Mouse (Mus musculus) myocyte (in vitro differentiated cells): ENCODE measurements around the gene Itgb5. TPM values are rescaled to one million over a fixed set of nuclear protein-coding genes. Genes with fewer than 3 reads are reported as not detected.

Source experiments
- H3K27me3 ChIP-seq: one replicate; pipeline ENCODE4 v1.6.1; 2011; ENCODE audit not compliant: control insufficient read depth, insufficient read depth, insufficient read length
- H3K36me3 ChIP-seq: one replicate; pipeline ENCODE4 v1.6.1; 2011; ENCODE audit not compliant: control insufficient read depth, insufficient read depth
- H3K4me2 ChIP-seq: one replicate; pipeline ENCODE4 v1.6.1; 2011; ENCODE audit warnings: low read depth, control low read depth
- H3K4me3 ChIP-seq: one replicate; pipeline ENCODE4 v1.5.1; 2011; ENCODE audit warnings: mild to moderate bottlenecking, control low read depth, moderate library complexity
- H3K79me2 ChIP-seq: one replicate; pipeline ENCODE4 v1.6.1; 2011; ENCODE audit not compliant: control insufficient read depth, insufficient read depth
- H3ac ChIP-seq: one replicate; pipeline ENCODE4 v1.6.1; 2011; ENCODE audit not compliant: control insufficient read depth, insufficient read length
- CEBPB ChIP-seq: IDR thresholded peaks from 2 replicates; pipeline ENCODE4 v1.6.1; 2011; ENCODE audit warnings: mild to moderate bottlenecking, moderate library complexity; ENCODE audit not compliant: poor library complexity, insufficient read depth, severe bottlenecking
- E2F4 ChIP-seq: IDR thresholded peaks from one replicate; pipeline ENCODE4 v1.6.1; 2011; ENCODE audit warnings: mild to moderate bottlenecking, control low read depth, moderate library complexity; ENCODE audit not compliant: insufficient read depth
- MAX ChIP-seq: IDR thresholded peaks from one replicate; pipeline ENCODE4 v1.6.1; 2011; ENCODE audit warnings: low read depth, mild to moderate bottlenecking, control low read depth
- MYOD1 ChIP-seq, 3 experiments: IDR thresholded peaks; one replicate each; pipeline ENCODE4 v1.6.1; 2011; ENCODE audit warnings: control low read depth in 2 of 3, low read depth in 2 of 3, mild to moderate bottlenecking in 2 of 3, moderate library complexity in 1 of 3; ENCODE audit not compliant: insufficient read length in 2 of 3, control insufficient read depth in 1 of 3
- MYOG ChIP-seq, 3 experiments: IDR thresholded peaks; one replicate each; pipeline ENCODE4 v1.6.1; 2011; ENCODE audit warnings: control low read depth in 2 of 3, low read depth in 2 of 3, mild to moderate bottlenecking in 2 of 3; ENCODE audit not compliant: insufficient read length in 2 of 3, control insufficient read depth in 1 of 3, insufficient read depth in 1 of 3
- POLR2A ChIP-seq: IDR thresholded peaks from one replicate; pipeline ENCODE4 v1.6.1; 2011; ENCODE audit warnings: low read depth, mild to moderate bottlenecking, control low read depth, moderate library complexity; ENCODE audit not compliant: insufficient read length
- POLR2AphosphoS2 ChIP-seq: IDR thresholded peaks from one replicate; pipeline ENCODE4 v1.6.1; 2011; ENCODE audit warnings: low read depth, control low read depth; ENCODE audit not compliant: insufficient read length
- REST ChIP-seq: IDR thresholded peaks from one replicate; pipeline ENCODE4 v1.6.1; 2011; ENCODE audit warnings: mild to moderate bottlenecking, control low read depth, moderate library complexity; ENCODE audit not compliant: insufficient read depth, insufficient read length
- SRF ChIP-seq: IDR thresholded peaks from one replicate; pipeline ENCODE4 v1.6.1; 2011; ENCODE audit warnings: low read depth; ENCODE audit not compliant: control insufficient read depth, insufficient read length
- TCF12 ChIP-seq: IDR thresholded peaks from one replicate; pipeline ENCODE4 v1.6.1; 2011; ENCODE audit warnings: mild to moderate bottlenecking, control low read depth; ENCODE audit not compliant: poor library complexity, insufficient read depth, severe bottlenecking
- TCF3 ChIP-seq: IDR thresholded peaks from one replicate; pipeline ENCODE4 v1.6.1; 2011; ENCODE audit warnings: low read depth, control low read depth; ENCODE audit not compliant: insufficient read length
- USF1 ChIP-seq: IDR thresholded peaks from one replicate; pipeline ENCODE4 v1.6.1; 2011; ENCODE audit warnings: low read depth, mild to moderate bottlenecking, control low read depth, moderate library complexity
- polyA plus RNA-seq: library from polyadenylated mRNA; unstranded; fragments of >200 nt; fragmentation: generic; extraction: Trizol; gene quantifications from one replicate; pipeline ENCODE4 v1.2.1, GENCODE M21; 2012; ENCODE audit warnings: missing spikeins

Gene Itgb5
- polyA plus RNA-seq, 1 experiment = 114 TPM

DNA sequence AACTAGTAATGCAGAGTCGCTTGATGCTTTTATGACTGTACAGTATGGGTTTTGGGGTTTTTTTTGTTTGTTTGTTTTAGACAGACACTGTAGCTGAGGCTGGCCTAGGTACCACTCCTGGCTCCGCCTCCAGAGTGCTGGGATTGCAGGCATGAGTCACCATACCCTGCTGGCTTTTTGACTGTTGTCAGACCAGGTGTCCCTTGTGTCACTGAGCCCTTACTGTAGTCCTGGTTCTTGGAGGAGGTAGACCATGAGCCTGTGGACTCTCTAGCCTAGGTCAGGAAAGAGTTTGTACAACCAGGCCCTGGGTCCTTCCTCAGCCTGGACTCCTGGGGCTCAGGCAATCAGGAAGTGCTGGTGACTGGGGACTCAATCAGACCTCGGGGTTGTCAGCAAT, 7.7 kb downstream of the Itgb5 start:
- H3K79me2 ChIP-seq = peaks cover 79% of the 10 kb centered on the region
- no peak for TF ChIP-seq MYOG (IDR thresholded peaks at IDR 0.05; ENCODE audit: control insufficient read depth in 1 of 3, insufficient read depth in 1 of 3, insufficient read length in 2 of 3, low read depth in 2 of 3)
- peak in 1 of 3 experiments; percentile 3 for TF ChIP-seq MYOD1 (IDR thresholded peaks at IDR 0.05; ENCODE audit: control insufficient read depth in 1 of 3, insufficient read length in 2 of 3, low read depth in 2 of 3)
- no peak for TF ChIP-seq E2F4
- no peaks in the 10 kb centered on the region for H3K36me3 ChIP-seq
- no peak overlapping the region for H3K4me3 ChIP-seq
- peak overlapping the region; percentile 49 for H3K4me2 ChIP-seq
- H3K27me3 ChIP-seq = no peaks in the 10 kb centered on the region
- H3ac ChIP-seq = no peak overlapping the region

DNA sequence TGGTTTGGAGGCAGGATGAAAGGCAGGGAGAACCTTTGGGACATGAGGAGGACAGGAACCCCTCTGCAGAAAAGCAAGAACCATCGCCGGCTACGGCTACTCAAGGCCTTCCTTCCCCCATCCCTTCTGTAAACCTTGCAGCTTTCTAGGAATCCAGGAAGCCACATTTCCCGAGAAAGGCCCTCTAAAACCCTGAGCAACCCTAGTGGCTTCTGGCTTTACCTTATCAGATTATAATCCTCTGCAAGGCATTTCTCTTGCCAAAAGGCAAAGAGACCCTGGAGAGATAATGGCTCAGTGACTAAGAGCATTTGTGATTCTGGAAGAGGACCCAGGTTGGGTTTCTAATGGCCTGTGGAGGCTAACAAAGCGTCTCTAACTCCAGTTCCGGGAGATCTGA, 11.2 kb downstream of the Itgb5 start:
- no peak overlapping the region for H3K4me3 ChIP-seq
- H3ac ChIP-seq = no peak overlapping the region
- H3K36me3 ChIP-seq = peaks cover 2% of the 10 kb centered on the region
- no peak for TF ChIP-seq MAX
- TF ChIP-seq POLR2A = no peak
- TF ChIP-seq POLR2AphosphoS2 = no peak
- H3K4me2 ChIP-seq = peak overlapping the region; percentile 14
- peaks cover 59% of the 10 kb centered on the region for H3K79me2 ChIP-seq
- H3K27me3 ChIP-seq = no peaks in the 10 kb centered on the region

DNA sequence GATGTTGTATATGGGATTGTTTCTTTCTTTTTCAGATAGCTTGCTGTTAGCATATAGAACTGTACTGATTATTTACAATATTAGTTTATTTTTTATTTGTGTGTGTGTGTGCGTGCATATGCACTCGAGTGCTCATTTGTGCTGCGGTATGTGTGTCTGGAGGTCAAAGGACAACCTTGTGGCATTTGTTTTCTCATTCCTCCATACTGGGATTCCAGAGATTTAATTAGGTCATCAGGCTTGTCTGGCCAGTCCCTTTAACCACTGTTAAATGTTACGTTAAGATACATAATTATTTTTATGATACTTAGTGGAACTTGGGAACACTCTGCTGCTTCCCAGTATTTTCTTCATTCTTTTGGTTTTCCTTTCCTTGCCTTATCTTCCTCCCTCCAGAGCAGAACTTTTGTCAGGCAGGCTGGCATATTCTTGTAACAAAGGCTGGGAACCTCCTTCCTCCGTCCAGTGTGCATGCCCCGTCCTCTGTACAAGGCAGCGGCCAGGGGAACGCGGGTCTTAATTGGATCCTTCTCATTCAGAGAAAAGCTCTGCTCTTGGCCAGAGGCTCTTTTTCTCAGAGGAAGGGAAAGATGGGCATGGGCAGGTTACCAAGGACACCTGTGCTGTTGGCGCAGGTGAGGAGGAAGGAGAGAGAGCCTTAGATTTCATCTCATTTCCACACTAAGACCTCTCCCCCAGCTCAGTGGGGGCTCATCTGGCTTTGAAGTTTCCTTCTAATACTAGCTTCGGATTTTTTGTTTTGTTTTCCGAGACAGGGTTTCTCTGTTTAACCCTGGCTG, 12.8 kb downstream of the Itgb5 start:
- H3K79me2 ChIP-seq = peaks cover 49% of the 10 kb centered on the region
- H3K4me2 ChIP-seq = no peak overlapping the region
- TF ChIP-seq POLR2AphosphoS2 = no peak
- no peak for TF ChIP-seq REST
- no peak for TF ChIP-seq E2F4
- TF ChIP-seq TCF12 = no peak
- no peak for TF ChIP-seq USF1
- H3ac ChIP-seq = no peak overlapping the region
- H3K4me3 ChIP-seq = no peak overlapping the region
- no peaks in the 10 kb centered on the region for H3K27me3 ChIP-seq
- peaks cover 6% of the 10 kb centered on the region for H3K36me3 ChIP-seq

DNA sequence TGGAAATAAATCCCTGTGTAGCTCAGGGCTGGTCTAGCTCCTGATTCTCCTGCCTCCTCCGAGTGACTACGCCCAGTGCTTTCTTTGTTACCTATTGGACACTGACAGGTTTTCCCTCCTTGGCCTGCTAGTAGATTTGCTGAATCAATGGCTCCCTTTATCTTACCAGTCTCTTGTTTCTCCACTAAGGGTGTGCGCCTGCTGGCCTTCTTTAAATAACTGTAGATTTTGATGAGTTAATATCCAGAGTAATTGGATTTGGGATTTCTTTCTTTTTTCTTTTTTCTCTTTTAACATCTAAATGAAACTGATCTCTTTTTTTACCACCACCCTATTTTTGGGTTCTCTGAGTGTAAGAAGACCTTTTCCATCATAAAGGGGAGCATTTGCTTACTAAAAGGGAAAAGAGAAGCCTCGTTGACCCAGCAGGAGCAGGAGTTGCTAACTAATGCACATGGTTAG, 14.7 kb downstream of the Itgb5 start:
- H3K79me2 ChIP-seq = peaks cover 33% of the 10 kb centered on the region
- no peak overlapping the region for H3K4me2 ChIP-seq
- no peak overlapping the region for H3K4me3 ChIP-seq
- no peak overlapping the region for H3ac ChIP-seq
- H3K36me3 ChIP-seq = peaks cover 6% of the 10 kb centered on the region
- TF ChIP-seq USF1 (no peak), REST (no peak), POLR2AphosphoS2 (no peak), CEBPB (no peak), SRF (no peak), E2F4 (no peak), MYOD1 (IDR thresholded peaks at IDR 0.05; ENCODE audit: control insufficient read depth in 1 of 3, insufficient read length in 2 of 3, low read depth in 2 of 3) (no peak), TCF3 (no peak), MAX (no peak), POLR2A (no peak), TCF12 (no peak), MYOG (IDR thresholded peaks at IDR 0.05; ENCODE audit: control insufficient read depth in 1 of 3, insufficient read depth in 1 of 3, insufficient read length in 2 of 3, low read depth in 2 of 3) (no peak)
- H3K27me3 ChIP-seq = no peaks in the 10 kb centered on the region

DNA sequence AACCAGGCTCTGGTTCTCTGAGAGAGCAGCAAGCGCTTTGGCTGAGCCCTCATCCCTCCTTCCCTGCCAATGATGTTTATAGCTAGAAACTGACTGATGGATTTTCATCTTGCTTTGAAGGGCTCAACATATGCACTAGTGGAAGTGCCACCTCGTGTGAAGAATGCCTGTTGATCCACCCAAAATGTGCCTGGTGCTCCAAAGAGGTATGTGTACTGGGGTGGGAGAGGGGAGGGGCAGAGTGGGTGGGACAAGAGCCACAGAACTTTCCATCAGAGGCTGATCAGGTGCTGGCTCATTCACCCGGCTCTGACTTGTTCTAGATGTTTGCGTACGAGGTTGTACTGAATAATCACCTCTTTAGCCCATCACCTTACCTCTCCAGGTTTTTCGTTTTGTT, 15.4 kb downstream of the Itgb5 start:
- Histone ChIP-seq H3K4me3 (no peak overlapping the region), H3ac (no peak overlapping the region), H3K79me2 (peaks cover 27% of the 10 kb centered on the region), H3K36me3 (peaks cover 6% of the 10 kb centered on the region), H3K27me3 (no peaks in the 10 kb centered on the region), H3K4me2 (no peak overlapping the region)
- TF ChIP-seq MYOD1 (IDR thresholded peaks at IDR 0.05; ENCODE audit: control insufficient read depth in 1 of 3, insufficient read length in 2 of 3, low read depth in 2 of 3) (no peak), TCF3 (no peak), CEBPB (no peak), SRF (no peak)

DNA sequence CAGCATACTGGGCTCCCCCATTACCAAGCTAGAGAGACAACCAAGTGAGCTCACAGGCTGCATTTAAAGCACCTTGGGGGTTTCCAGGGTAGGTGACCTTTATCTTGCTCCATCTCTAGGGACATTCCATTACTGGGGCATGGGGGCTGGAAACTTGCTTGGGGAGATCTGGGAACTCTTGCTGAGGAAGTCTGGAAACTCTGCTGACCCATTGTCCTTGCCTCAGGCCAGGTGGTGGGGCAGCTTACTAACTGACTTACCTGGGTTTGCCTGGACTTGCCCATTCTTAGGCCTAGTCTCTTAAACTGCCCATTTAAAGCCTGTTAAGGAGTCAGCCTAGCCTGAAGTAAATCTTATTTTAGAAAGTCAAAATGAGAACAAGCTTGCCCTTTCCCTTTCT, 23.8 kb downstream of the Itgb5 start:
- H3ac ChIP-seq = no peak overlapping the region
- no peak overlapping the region for H3K4me3 ChIP-seq
- H3K27me3 ChIP-seq = no peaks in the 10 kb centered on the region
- TF ChIP-seq SRF = no peak
- TF ChIP-seq E2F4 = no peak
- TF ChIP-seq MYOG (IDR thresholded peaks at IDR 0.05; ENCODE audit: control insufficient read depth in 1 of 3, insufficient read depth in 1 of 3, insufficient read length in 2 of 3, low read depth in 2 of 3) = no peak
- TF ChIP-seq POLR2AphosphoS2 = no peak
- no peak for TF ChIP-seq POLR2A
- TF ChIP-seq CEBPB = no peak
- TF ChIP-seq MYOD1 (IDR thresholded peaks at IDR 0.05; ENCODE audit: control insufficient read depth in 1 of 3, insufficient read length in 2 of 3, low read depth in 2 of 3) = no peak
- no peak for TF ChIP-seq REST
- H3K4me2 ChIP-seq = no peak overlapping the region
- peaks cover 3% of the 10 kb centered on the region for H3K36me3 ChIP-seq
- H3K79me2 ChIP-seq = peaks cover 9% of the 10 kb centered on the region
